Mouse (Mus musculus): Measurements from ENCODE around the gene Jmjd1c. TPM values are rescaled to one million over a fixed set of nuclear protein-coding genes. Genes with fewer than 3 reads are reported as not detected.
A peak's percentile ranks its signal among the peaks of the same experiment; 100 is the strongest.

The Jmjd1c gene
- polyA plus RNA-seq, 2 experiments, result 34.5 to 52.2 TPM

DNA sequence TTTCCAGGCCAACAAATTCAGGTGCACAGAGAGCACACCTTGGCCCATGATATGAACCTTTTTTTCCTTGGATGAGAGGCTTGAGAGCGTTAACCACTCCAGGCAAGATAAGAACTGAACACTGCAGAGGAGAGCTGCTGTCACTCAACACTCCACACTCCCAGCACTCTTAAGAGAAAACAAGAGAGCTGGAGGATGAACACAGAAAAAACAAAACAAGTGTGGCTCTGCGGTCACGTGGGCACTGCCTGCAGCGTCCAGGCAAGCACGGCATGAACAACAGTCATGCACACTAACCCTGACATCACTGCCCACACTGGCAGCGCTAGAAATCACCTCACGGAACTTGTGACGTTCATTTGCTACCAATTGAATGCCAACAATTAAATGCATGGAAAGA lies 185.9 kb downstream of the Jmjd1c start:
- Histone ChIP-seq H3K9me3 (ENCODE audit: control insufficient read depth, low read length) (no peaks in the 10 kb centered on the region), H3K9ac (ENCODE audit: low read depth, low read length, severe bottlenecking) (no peak overlapping the region), H3K36me3 (ENCODE audit: control insufficient read depth, insufficient read depth, low read length) (no peaks in the 10 kb centered on the region), H3K4me1 (ENCODE audit: control insufficient read depth, insufficient read depth, low read length) (peaks cover 14% of the 10 kb centered on the region), H3K4me2 (replicated peaks; ENCODE audit: low read depth, low read length, severe bottlenecking) (no peak overlapping the region), H3K27me3 (ENCODE audit: control insufficient read depth, insufficient read depth, low read length) (no peaks in the 10 kb centered on the region), H3K4me3 (replicated peaks; ENCODE audit: low read length) (no peak overlapping the region), H3K27ac (replicated peaks; ENCODE audit: low read depth, low read length) (no peak overlapping the region)
- 75% methylated on average over 8 of the region's 8 CpGs for WGBS
- DNase-seq (ENCODE audit: low spot score) (no peak), ATAC-seq (ENCODE audit: low FRiP score, low read depth) (no peak)
- no peak for TF ChIP-seq POLR2A (IDR thresholded peaks at IDR 0.05; ENCODE audit: borderline replicate concordance, extremely low read depth, insufficient read depth, insufficient read length)

GRCm38 (mm10) chr10:67282531-67282930 lies 186.6 kb downstream of the Jmjd1c start:
- TF ChIP-seq POLR2A (IDR thresholded peaks at IDR 0.05; ENCODE audit: borderline replicate concordance, extremely low read depth, insufficient read depth, insufficient read length), result no peak
- ATAC-seq (ENCODE audit: low FRiP score, low read depth), result no peak
- no peak overlapping the region for H3K4me2 ChIP-seq (replicated peaks; ENCODE audit: low read depth, low read length, severe bottlenecking)

DNA sequence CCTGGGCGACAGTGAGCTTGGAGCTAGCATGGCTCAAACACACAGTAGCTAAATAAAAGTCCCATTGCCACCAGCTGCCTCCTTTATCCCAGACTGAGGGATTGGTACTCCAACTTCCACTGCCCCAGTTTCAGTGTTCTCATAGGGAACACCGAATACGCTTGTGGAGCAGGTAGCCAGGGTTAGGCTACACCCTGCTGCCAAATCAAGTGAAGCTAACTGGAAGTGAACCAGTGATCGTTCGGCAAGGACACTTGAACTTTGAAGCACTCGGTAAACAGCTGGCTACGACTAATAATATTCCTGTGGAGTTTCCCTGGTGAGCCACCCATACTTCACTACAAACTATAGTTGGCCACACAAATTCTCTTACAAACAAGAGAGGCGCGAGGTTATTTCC lies 187.6 kb downstream of the Jmjd1c start:
- 80% methylated on average over 9 of the region's 9 CpGs for WGBS
- ATAC-seq (ENCODE audit: low FRiP score, low read depth), result no peak
- Histone ChIP-seq H3K27ac (replicated peaks; ENCODE audit: low read depth, low read length) (no peak overlapping the region), H3K4me3 (replicated peaks; ENCODE audit: low read length) (no peak overlapping the region), H3K36me3 (ENCODE audit: control insufficient read depth, insufficient read depth, low read length) (no peaks in the 10 kb centered on the region), H3K4me2 (replicated peaks; ENCODE audit: low read depth, low read length, severe bottlenecking) (peak overlapping the region; percentile 82), H3K27me3 (ENCODE audit: control insufficient read depth, insufficient read depth, low read length) (no peaks in the 10 kb centered on the region), H3K4me1 (ENCODE audit: control insufficient read depth, insufficient read depth, low read length) (peaks cover 14% of the 10 kb centered on the region), H3K9me3 (ENCODE audit: control insufficient read depth, low read length) (no peaks in the 10 kb centered on the region), H3K9ac (ENCODE audit: low read depth, low read length, severe bottlenecking) (no peak overlapping the region; the same call in 1 of the 2 replicates)
- no peak for TF ChIP-seq POLR2A (IDR thresholded peaks at IDR 0.05; ENCODE audit: borderline replicate concordance, extremely low read depth, insufficient read depth, insufficient read length)
- DNase-seq (ENCODE audit: low spot score), result no peak

More at GRCm38 (mm10) chr10:67282531-67282930, 186.6 kb downstream of the Jmjd1c start:
- Histone ChIP-seq H3K9ac (ENCODE audit: low read depth, low read length, severe bottlenecking) (no peak overlapping the region), H3K9me3 (ENCODE audit: control insufficient read depth, low read length) (no peaks in the 10 kb centered on the region), H3K27me3 (ENCODE audit: control insufficient read depth, insufficient read depth, low read length) (no peaks in the 10 kb centered on the region), H3K4me1 (ENCODE audit: control insufficient read depth, insufficient read depth, low read length) (peaks cover 14% of the 10 kb centered on the region), H3K4me3 (replicated peaks; ENCODE audit: low read length) (no peak overlapping the region), H3K27ac (replicated peaks; ENCODE audit: low read depth, low read length) (no peak overlapping the region), H3K36me3 (ENCODE audit: control insufficient read depth, insufficient read depth, low read length) (no peaks in the 10 kb centered on the region)
- WGBS, result 62% methylated on average over 2 of the region's 2 CpGs
- DNase-seq (ENCODE audit: low spot score), result no peak

- no peaks in the 10 kb centered on the region for H3K27me3 ChIP-seq (ENCODE audit: control insufficient read depth, insufficient read depth, low read length)
- H3K4me2 ChIP-seq (replicated peaks; ENCODE audit: low read depth, low read length, severe bottlenecking), result peak overlapping the region; percentile 82
- H3K9ac ChIP-seq (ENCODE audit: low read depth, low read length, severe bottlenecking), result peak overlapping the region; percentile 79
- WGBS, result under 1% methylated on average over 10 of the region's 10 CpGs
- no peaks in the 10 kb centered on the region for H3K36me3 ChIP-seq (ENCODE audit: control insufficient read depth, insufficient read depth, low read length)
- peak overlapping the region; percentile 84 for H3K4me3 ChIP-seq (replicated peaks; ENCODE audit: low read length)
- peaks cover 14% of the 10 kb centered on the region for H3K4me1 ChIP-seq (ENCODE audit: control insufficient read depth, insufficient read depth, low read length)
- no peaks in the 10 kb centered on the region for H3K9me3 ChIP-seq (ENCODE audit: control insufficient read depth, low read length)
- peak overlapping the region; percentile 33; the same call in 1 of the 2 replicates for H3K27ac ChIP-seq (replicated peaks; ENCODE audit: low read depth, low read length)
- ATAC-seq (ENCODE audit: low FRiP score, low read depth), result no peak
- DNase-seq (ENCODE audit: low spot score), result peak; percentile 34
- TF ChIP-seq POLR2A (IDR thresholded peaks at IDR 0.05; ENCODE audit: borderline replicate concordance, extremely low read depth, insufficient read depth, insufficient read length), result no peak
These were observed 188.4 kb downstream of the Jmjd1c start for GRCm38 (mm10) chr10:67284311-67284710.

DNA sequence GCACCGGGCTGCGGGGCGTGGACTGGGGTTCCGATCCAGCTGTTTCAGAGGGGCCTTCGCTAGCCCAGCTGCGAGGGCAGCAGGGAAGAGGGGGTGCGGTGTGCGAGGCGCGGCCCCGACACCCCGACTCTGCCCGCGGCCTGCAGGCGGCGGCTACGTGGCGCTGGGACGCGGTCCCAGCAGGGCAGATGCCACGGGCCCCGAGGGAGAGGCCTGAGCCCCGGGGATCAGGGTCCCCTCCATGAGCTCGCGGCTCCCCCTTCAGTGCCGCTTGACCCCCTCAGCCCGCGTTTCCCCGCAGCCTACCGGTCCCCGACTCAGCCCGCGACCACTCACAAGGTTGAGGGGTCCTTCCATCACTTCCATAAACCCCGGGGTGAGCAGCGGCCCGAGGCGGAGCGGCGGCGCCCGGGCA lies 188.8 kb downstream of the Jmjd1c start:
- peak overlapping the region; percentile 82 for H3K4me2 ChIP-seq (replicated peaks; ENCODE audit: low read depth, low read length, severe bottlenecking)
- peak overlapping the region; percentile 84 for H3K4me3 ChIP-seq (replicated peaks; ENCODE audit: low read length)
- H3K36me3 ChIP-seq (ENCODE audit: control insufficient read depth, insufficient read depth, low read length), result no peaks in the 10 kb centered on the region
- no peaks in the 10 kb centered on the region for H3K9me3 ChIP-seq (ENCODE audit: control insufficient read depth, low read length)
- H3K27ac ChIP-seq (replicated peaks; ENCODE audit: low read depth, low read length), result 0 out of 2 replicates have a peak overlapping the region, but pooled peaks have one; percentile 33
- peak; percentile 20 for ATAC-seq (ENCODE audit: low FRiP score, low read depth)
- TF ChIP-seq POLR2A (IDR thresholded peaks at IDR 0.05; ENCODE audit: borderline replicate concordance, extremely low read depth, insufficient read depth, insufficient read length), result no peak
- peak overlapping the region; percentile 79 for H3K9ac ChIP-seq (ENCODE audit: low read depth, low read length, severe bottlenecking)
- H3K27me3 ChIP-seq (ENCODE audit: control insufficient read depth, insufficient read depth, low read length), result no peaks in the 10 kb centered on the region
- peaks cover 14% of the 10 kb centered on the region for H3K4me1 ChIP-seq (ENCODE audit: control insufficient read depth, insufficient read depth, low read length)
- WGBS, result 0% methylated on average over 20 of the region's 41 CpGs
- DNase-seq (ENCODE audit: low spot score), result peak; percentile 5

Data from limb, embryonic 14.5 days (tissue).